Mouse (Mus musculus): Measurements from ENCODE around the gene Xirp1. TPM values are rescaled to one million over a fixed set of nuclear protein-coding genes. Genes with fewer than 3 reads are reported as not detected.

Gene Xirp1
- polyA plus RNA-seq, 1 experiment from 2014 or later, result 0.14 TPM

GRCm38 (mm10) chr9:120001945-120002725 is 21.3 kb downstream of the Xirp1 start:
- H3K4me2 ChIP-seq, result peak overlapping the region; percentile 67
- H3K27ac ChIP-seq, result peak overlapping the region; percentile 75
- H3K9me3 ChIP-seq, result no peaks in the 10 kb centered on the region
- H3K4me3 ChIP-seq, result peak overlapping the region; percentile 43
- peak overlapping the region; percentile 70 for H3K9ac ChIP-seq
- H3K27me3 ChIP-seq, result no peaks in the 10 kb centered on the region
- WGBS, result 11% methylated on average over 31 of the region's 31 CpGs
- H3K36me3 ChIP-seq, result no peaks in the 10 kb centered on the region
- ATAC-seq (ENCODE audit: insufficient number of reproducible peaks, insufficient read depth, low FRiP score, low TSS enrichment, low read depth), result peak; percentile 89
- H3K4me1 ChIP-seq, result peaks cover 5% of the 10 kb centered on the region

GRCm38 (mm10) chr9:120000761-120001160 is 22.6 kb downstream of the Xirp1 start:
- H3K9ac ChIP-seq, result no peak overlapping the region
- ATAC-seq (ENCODE audit: insufficient number of reproducible peaks, insufficient read depth, low FRiP score, low TSS enrichment, low read depth), result no peak
- H3K36me3 ChIP-seq, result no peaks in the 10 kb centered on the region
- 80% methylated on average over 5 of the region's 5 CpGs for WGBS
- H3K27ac ChIP-seq, result no peak overlapping the region
- H3K9me3 ChIP-seq, result no peaks in the 10 kb centered on the region
- H3K27me3 ChIP-seq, result no peaks in the 10 kb centered on the region
- no peak overlapping the region for H3K4me2 ChIP-seq
- peaks cover 1% of the 10 kb centered on the region for H3K4me1 ChIP-seq
- H3K4me3 ChIP-seq, result no peak overlapping the region

DNA sequence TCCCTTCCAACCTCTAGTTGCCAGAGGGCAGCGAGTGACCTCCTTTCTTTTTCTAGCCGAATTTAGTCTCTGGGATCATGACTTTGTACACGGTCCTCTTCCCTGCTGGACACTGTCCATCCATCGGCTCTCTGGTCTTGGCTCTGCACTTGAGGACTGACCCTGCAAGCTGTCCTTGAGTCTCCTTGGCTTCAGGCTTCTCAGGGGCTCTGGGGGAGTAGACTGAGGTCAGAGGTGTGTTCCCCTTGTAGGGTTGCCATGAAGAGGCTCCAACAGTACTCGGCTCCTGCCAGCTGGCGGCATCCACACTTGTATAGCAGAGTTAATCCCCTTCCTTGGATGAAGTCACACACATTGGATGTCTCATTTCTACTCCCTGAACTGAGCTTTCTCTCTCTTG is 23.8 kb downstream of the Xirp1 start:
- Histone ChIP-seq H3K4me2 (no peak overlapping the region), H3K9ac (no peak overlapping the region), H3K4me1 (no peaks in the 10 kb centered on the region; the same call in 1 of the 2 replicates), H3K27ac (no peak overlapping the region), H3K4me3 (no peak overlapping the region), H3K9me3 (no peaks in the 10 kb centered on the region), H3K36me3 (no peaks in the 10 kb centered on the region), H3K27me3 (no peaks in the 10 kb centered on the region)
- ATAC-seq (ENCODE audit: insufficient number of reproducible peaks, insufficient read depth, low FRiP score, low TSS enrichment, low read depth), result no peak
- 74% methylated on average over 6 of the region's 6 CpGs for WGBS

GRCm38 (mm10) chr9:119998776-119999175 is 24.6 kb downstream of the Xirp1 start:
- Histone ChIP-seq H3K9ac (no peak overlapping the region), H3K27me3 (no peaks in the 10 kb centered on the region), H3K27ac (no peak overlapping the region), H3K36me3 (no peaks in the 10 kb centered on the region), H3K4me1 (no peaks in the 10 kb centered on the region; the same call in 1 of the 2 replicates), H3K4me3 (no peak overlapping the region), H3K4me2 (no peak overlapping the region), H3K9me3 (no peaks in the 10 kb centered on the region)
- 72% methylated on average over 1 of the region's 1 CpGs for WGBS
- ATAC-seq (ENCODE audit: insufficient number of reproducible peaks, insufficient read depth, low FRiP score, low TSS enrichment, low read depth), result no peak

- H3K4me3 ChIP-seq, result no peak overlapping the region
- H3K27me3 ChIP-seq, result no peaks in the 10 kb centered on the region; the same call in 1 of the 2 replicates
- whole genome bisulfite sequencing, result 76% methylated on average over 4 of the region's 4 CpGs
- ATAC-seq (ENCODE audit: insufficient number of reproducible peaks, insufficient read depth, low FRiP score, low TSS enrichment, low read depth), result no peak
- no peaks in the 10 kb centered on the region for H3K9me3 ChIP-seq
- no peak overlapping the region for H3K4me2 ChIP-seq
- no peak overlapping the region for H3K9ac ChIP-seq
- no peaks in the 10 kb centered on the region for H3K4me1 ChIP-seq
- H3K27ac ChIP-seq, result no peak overlapping the region
- no peaks in the 10 kb centered on the region for H3K36me3 ChIP-seq
Observed at GRCm38 (mm10) chr9:119996080-119996479, 27.3 kb downstream of the Xirp1 start.

- H3K36me3 ChIP-seq, result no peaks in the 10 kb centered on the region
- no peaks in the 10 kb centered on the region; the same call in 1 of the 2 replicates for H3K27me3 ChIP-seq
- ATAC-seq (ENCODE audit: insufficient number of reproducible peaks, insufficient read depth, low FRiP score, low TSS enrichment, low read depth), result no peak
- no peak overlapping the region for H3K4me3 ChIP-seq
- H3K9ac ChIP-seq, result no peak overlapping the region
- H3K4me1 ChIP-seq, result no peaks in the 10 kb centered on the region
- H3K4me2 ChIP-seq, result no peak overlapping the region
- 62% methylated on average over 7 of the region's 7 CpGs for WGBS
- H3K27ac ChIP-seq, result no peak overlapping the region
- no peaks in the 10 kb centered on the region for H3K9me3 ChIP-seq
Observed at GRCm38 (mm10) chr9:119994207-119994606, 29.2 kb downstream of the Xirp1 start.

DNA sequence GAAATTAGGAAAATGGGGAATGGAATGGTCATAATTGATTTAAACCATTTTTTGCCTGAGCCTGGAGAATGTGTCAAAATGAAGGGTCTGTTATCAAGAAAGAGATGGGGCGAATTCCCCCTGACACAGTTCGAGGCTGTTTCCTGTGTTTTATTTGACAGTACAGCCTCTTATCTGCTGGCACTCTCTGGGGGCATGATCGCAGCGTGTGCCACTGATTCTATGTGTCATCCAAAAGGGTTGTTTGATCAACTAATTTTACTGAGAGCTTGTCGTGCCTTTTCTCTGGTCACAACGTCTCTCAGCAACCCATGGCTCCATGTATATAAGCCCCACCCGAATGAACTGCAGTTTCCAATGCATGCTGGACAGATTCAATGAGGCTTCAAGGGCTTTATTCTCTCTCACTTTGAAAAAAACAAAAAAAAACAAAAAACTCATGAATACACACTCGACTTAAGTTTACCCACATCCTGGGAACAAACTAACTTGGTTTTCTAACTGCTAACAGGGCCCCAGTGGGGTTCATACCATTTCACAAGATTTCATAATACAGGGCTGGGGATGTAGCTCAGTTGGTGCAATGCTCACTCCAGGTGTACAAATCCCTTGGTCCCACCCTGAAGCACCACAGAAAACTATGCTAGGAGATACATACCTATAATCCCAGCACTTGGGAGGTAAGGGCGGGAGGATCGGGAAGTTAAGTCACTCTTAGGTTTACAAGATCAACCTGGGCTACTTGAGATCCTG is 30.1 kb downstream of the Xirp1 start:
- Histone ChIP-seq H3K9me3 (no peaks in the 10 kb centered on the region), H3K36me3 (no peaks in the 10 kb centered on the region), H3K4me1 (no peaks in the 10 kb centered on the region), H3K4me3 (no peak overlapping the region), H3K27ac (no peak overlapping the region), H3K9ac (no peak overlapping the region), H3K27me3 (no peaks in the 10 kb centered on the region; the same call in 1 of the 2 replicates), H3K4me2 (no peak overlapping the region)
- 71% methylated on average over 10 of the region's 10 CpGs for WGBS
- ATAC-seq (ENCODE audit: insufficient number of reproducible peaks, insufficient read depth, low FRiP score, low TSS enrichment, low read depth), result no peak

- no peak overlapping the region for H3K4me3 ChIP-seq
- H3K36me3 ChIP-seq, result no peaks in the 10 kb centered on the region
- no peak overlapping the region for H3K27ac ChIP-seq
- no peak overlapping the region for H3K9ac ChIP-seq
- H3K4me1 ChIP-seq, result no peaks in the 10 kb centered on the region
- 14% methylated on average over 5 of the region's 5 CpGs for WGBS
- no peak for ATAC-seq (ENCODE audit: insufficient number of reproducible peaks, insufficient read depth, low FRiP score, low TSS enrichment, low read depth)
- H3K9me3 ChIP-seq, result no peaks in the 10 kb centered on the region
- no peak overlapping the region for H3K4me2 ChIP-seq
- H3K27me3 ChIP-seq, result no peaks in the 10 kb centered on the region; the same call in 1 of the 2 replicates
Observed at GRCm38 (mm10) chr9:119991310-119991709, 32.1 kb downstream of the Xirp1 start.

DNA sequence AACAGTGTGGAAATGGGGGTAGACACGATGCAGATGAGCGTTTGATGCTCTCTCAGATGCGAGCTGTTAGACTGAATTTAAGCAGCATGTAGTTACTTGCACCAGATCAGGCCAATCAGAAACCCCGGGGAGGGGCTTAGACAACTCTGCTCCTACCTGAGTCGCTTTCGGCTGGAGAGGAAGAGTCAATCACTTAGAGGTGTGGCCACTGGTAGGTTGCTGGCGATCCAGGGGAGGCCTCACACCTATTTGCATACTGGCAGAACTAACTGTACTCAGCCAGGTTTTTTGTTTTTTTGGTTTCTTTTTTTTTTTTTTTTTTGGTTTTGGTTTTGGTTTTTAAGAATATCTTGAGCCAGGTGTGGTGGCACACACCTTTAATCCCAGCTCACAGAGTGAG is 35.1 kb downstream of the Xirp1 start:
- H3K4me3 ChIP-seq, result no peak overlapping the region
- no peak overlapping the region for H3K27ac ChIP-seq
- no peak overlapping the region for H3K9ac ChIP-seq
- H3K4me2 ChIP-seq, result no peak overlapping the region
- peaks cover 13% of the 10 kb centered on the region for H3K4me1 ChIP-seq
- no peaks in the 10 kb centered on the region; the same call in 1 of the 2 replicates for H3K27me3 ChIP-seq
- ATAC-seq (ENCODE audit: insufficient number of reproducible peaks, insufficient read depth, low FRiP score, low TSS enrichment, low read depth), result no peak
- H3K9me3 ChIP-seq, result no peaks in the 10 kb centered on the region
- 46% methylated on average over 7 of the region's 7 CpGs for WGBS
- H3K36me3 ChIP-seq, result no peaks in the 10 kb centered on the region

- no peak for ATAC-seq (ENCODE audit: insufficient number of reproducible peaks, insufficient read depth, low FRiP score, low TSS enrichment, low read depth)
- H3K27me3 ChIP-seq, result no peaks in the 10 kb centered on the region
- H3K4me3 ChIP-seq, result no peak overlapping the region
- peak overlapping the region; percentile 63 for H3K27ac ChIP-seq
- H3K9me3 ChIP-seq, result no peaks in the 10 kb centered on the region
- no peaks in the 10 kb centered on the region for H3K36me3 ChIP-seq
- 50% methylated on average over 10 of the region's 10 CpGs for WGBS
- no peak overlapping the region for H3K4me2 ChIP-seq
- H3K4me1 ChIP-seq, result peaks cover 34% of the 10 kb centered on the region
- no peak overlapping the region for H3K9ac ChIP-seq
Observed at GRCm38 (mm10) chr9:119985881-119986574, 37.4 kb downstream of the Xirp1 start.

- peak within 1 kb of the TSS; percentile 76 for H3K27ac ChIP-seq
- peak within 1 kb of the TSS; percentile 65 for H3K4me3 ChIP-seq
- no peaks in the 10 kb centered on the region for H3K9me3 ChIP-seq
- H3K4me1 ChIP-seq, result peaks cover 45% of the 10 kb centered on the region
- no peaks in the 10 kb centered on the region for H3K36me3 ChIP-seq
- peak within 1 kb of the TSS; percentile 77 for H3K9ac ChIP-seq
- peak within 1 kb of the TSS; percentile 99 for H3K4me2 ChIP-seq
- ATAC-seq (ENCODE audit: insufficient number of reproducible peaks, insufficient read depth, low FRiP score, low TSS enrichment, low read depth), result no peak
- H3K27me3 ChIP-seq, result no peaks in the 10 kb centered on the region
- 11% methylated on average over 14 of the region's 14 CpGs for WGBS
Observed at GRCm38 (mm10) chr9:119984536-119985011, 38.8 kb downstream of the Xirp1 start, which contains the start of gene Csrnp1. TSS of gene Csrnp1 (minus strand) at chr9:119984658.

Measured in embryonic facial prominence, embryonic 13.5 days (tissue).